Mouse (Mus musculus) intestine, embryonic 15.5 days (tissue): Measurements from ENCODE around the gene Rasa4. TPM values are rescaled to one million over a fixed set of nuclear protein-coding genes. Genes with fewer than 3 reads are reported as not detected.
"Not testable (repeated sequence)": the region's sequence is repeated elsewhere in the genome, so short reads cannot be mapped to it uniquely, and the experiment has no call there.

Source experiments
- ATAC-seq: fragments of 200-750 bp; cut with Nextera tagmentation; 2 replicates; pipeline ENCODE4 v1.8.0; 2017; ENCODE audit warnings: moderate TSS enrichment, moderate library complexity
- H3K27ac ChIP-seq: fragments of 300-500 bp; sonication (generic); 2 replicates; pipeline ENCODE4 v1.5.1; 2015; ENCODE audit warnings: mild to moderate bottlenecking, inconsistent platforms
- H3K27me3 ChIP-seq: fragments of 300-500 bp; sonication (generic); replicated peaks from 2 replicates; pipeline ENCODE4 v1.6.1; 2015; ENCODE audit warnings: inconsistent platforms
- H3K36me3 ChIP-seq: fragments of 300-500 bp; sonication (generic); 2 replicates; pipeline ENCODE4 v1.6.1; 2015; ENCODE audit warnings: inconsistent platforms
- H3K4me1 ChIP-seq: fragments of 300-500 bp; sonication (generic); replicated peaks from 2 replicates; pipeline ENCODE4 v1.6.1; 2015; ENCODE audit warnings: inconsistent platforms
- H3K4me2 ChIP-seq: fragments of 300-500 bp; sonication (generic); replicated peaks from 2 replicates; pipeline ENCODE4 v1.6.1; 2015; ENCODE audit warnings: mild to moderate bottlenecking, inconsistent platforms
- H3K4me3 ChIP-seq: fragments of 300-500 bp; sonication (generic); replicated peaks from 2 replicates; pipeline ENCODE4 v1.5.1; 2015; ENCODE audit warnings: inconsistent platforms
- H3K9ac ChIP-seq: fragments of 300-500 bp; sonication (generic); 2 replicates; pipeline ENCODE4 v1.6.1; 2015; ENCODE audit warnings: inconsistent platforms
- H3K9me3 ChIP-seq: fragments of 300-500 bp; sonication (generic); 2 replicates; pipeline ENCODE4 v1.6.1; 2016; ENCODE audit warnings: inconsistent platforms
- WGBS: fragments of 180-500 bp; shearing (Covaris S2); methylation state at CpG from one replicate; pipeline ENCODE4 v1.1.7; 2015; 5-methylcytosine and 5-hydroxymethylcytosine counted together
- polyA plus RNA-seq: library from polyadenylated mRNA; unstranded; fragments of >200 nt; fragmentation: Nextera tagmentation; extraction: Ambion mirVana; gene quantifications from 2 replicates; pipeline ENCODE4 v1.2.1, GENCODE M21; 2015

Gene Rasa4
- polyA plus RNA-seq, 1 experiment from 2014 or later, result 16.3 TPM

DNA sequence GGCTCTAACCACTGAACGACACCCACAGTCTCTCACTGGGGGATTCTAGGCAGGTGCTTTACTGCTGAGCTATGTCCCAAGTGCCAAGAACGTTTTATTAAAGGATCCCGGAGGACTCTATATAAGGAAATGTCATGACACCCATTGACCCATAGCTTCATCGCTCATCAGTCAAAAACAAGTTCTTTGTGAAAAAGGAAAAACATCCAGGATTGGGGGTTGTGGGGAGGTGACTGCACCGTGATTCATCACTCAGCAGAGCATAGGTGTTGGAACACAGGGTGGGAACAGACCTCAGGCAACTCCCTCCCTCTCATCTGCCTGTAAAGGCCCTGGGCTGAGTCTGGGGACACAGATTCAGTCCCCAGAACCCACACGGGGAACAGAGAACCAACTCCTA lies 33.8 kb upstream of the Rasa4 start:
- H3K27me3 ChIP-seq, result no peaks in the 10 kb centered on the region
- H3K4me2 ChIP-seq, result no peak overlapping the region
- H3K9me3 ChIP-seq, result no peaks in the 10 kb centered on the region
- H3K4me3 ChIP-seq, result no peak overlapping the region
- no peak overlapping the region for H3K9ac ChIP-seq
- H3K36me3 ChIP-seq, result no peaks in the 10 kb centered on the region
- no peak for ATAC-seq
- no peak overlapping the region for H3K27ac ChIP-seq
- WGBS, result 56% methylated on average over 6 of the region's 6 CpGs
- peaks cover 12% of the 10 kb centered on the region for H3K4me1 ChIP-seq

DNA sequence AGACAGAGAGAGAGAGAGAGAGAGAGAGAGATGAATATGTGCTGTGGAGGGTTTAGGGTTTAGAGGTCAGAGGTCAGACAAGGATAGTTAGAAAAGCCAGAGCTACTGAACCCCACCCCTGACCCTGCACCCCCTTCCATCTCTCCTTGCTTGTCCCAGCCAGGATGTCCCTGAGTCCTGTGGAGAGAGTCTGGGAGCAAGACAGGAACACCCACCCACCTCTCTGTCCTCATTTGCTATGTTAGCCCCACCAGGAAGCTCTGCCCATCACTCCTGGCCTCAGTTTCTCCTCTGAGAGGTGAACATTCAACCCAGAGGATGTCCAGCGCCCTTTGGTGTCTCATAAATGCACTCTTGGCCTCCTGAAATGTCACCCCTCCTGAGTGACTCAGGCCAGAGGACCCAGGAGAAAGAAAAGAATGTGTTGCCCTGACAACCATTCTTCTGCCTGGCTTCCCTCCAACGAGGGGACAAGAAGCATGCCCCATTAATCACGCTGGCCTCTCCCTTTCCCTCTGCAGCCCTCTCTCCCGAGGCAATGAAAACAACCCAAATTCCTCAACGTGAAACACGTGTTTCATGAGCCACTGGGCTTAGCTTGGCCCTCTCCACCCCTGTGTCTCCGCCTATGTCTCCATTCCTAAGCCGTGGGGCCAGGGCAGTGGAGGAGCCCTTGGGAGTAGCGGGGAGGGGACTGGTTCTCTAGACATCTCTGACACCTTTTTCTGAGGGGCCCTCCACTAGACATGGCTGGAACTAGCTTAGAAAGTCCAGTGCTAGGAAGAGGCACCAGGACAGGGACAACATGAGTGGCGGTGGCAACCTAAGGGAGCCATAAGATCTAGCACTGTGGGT lies 32.3 kb upstream of the Rasa4 start:
- Histone ChIP-seq H3K4me3 (no peak overlapping the region), H3K27me3 (no peaks in the 10 kb centered on the region), H3K4me1 (peaks cover 12% of the 10 kb centered on the region), H3K4me2 (0 out of 2 replicates have a peak overlapping the region, but pooled peaks have one; percentile 12), H3K27ac (peak overlapping the region; percentile 55), H3K36me3 (no peaks in the 10 kb centered on the region), H3K9ac (no peak overlapping the region), H3K9me3 (no peaks in the 10 kb centered on the region)
- 14% methylated on average over 10 of the region's 10 CpGs for WGBS
- peak; percentile 80 for ATAC-seq

- Histone ChIP-seq H3K36me3 (no peaks in the 10 kb centered on the region), H3K9me3 (no peaks in the 10 kb centered on the region), H3K9ac (no peak overlapping the region), H3K4me2 (no peak overlapping the region), H3K27ac (no peak overlapping the region), H3K4me3 (no peak overlapping the region), H3K4me1 (peaks cover 19% of the 10 kb centered on the region), H3K27me3 (no peaks in the 10 kb centered on the region)
- 83% methylated on average over 8 of the region's 8 CpGs for WGBS
- ATAC-seq, result no peak
Measured at GRCm38 (mm10) chr5:136052861-136053655, 30.7 kb upstream of the Rasa4 start.

DNA sequence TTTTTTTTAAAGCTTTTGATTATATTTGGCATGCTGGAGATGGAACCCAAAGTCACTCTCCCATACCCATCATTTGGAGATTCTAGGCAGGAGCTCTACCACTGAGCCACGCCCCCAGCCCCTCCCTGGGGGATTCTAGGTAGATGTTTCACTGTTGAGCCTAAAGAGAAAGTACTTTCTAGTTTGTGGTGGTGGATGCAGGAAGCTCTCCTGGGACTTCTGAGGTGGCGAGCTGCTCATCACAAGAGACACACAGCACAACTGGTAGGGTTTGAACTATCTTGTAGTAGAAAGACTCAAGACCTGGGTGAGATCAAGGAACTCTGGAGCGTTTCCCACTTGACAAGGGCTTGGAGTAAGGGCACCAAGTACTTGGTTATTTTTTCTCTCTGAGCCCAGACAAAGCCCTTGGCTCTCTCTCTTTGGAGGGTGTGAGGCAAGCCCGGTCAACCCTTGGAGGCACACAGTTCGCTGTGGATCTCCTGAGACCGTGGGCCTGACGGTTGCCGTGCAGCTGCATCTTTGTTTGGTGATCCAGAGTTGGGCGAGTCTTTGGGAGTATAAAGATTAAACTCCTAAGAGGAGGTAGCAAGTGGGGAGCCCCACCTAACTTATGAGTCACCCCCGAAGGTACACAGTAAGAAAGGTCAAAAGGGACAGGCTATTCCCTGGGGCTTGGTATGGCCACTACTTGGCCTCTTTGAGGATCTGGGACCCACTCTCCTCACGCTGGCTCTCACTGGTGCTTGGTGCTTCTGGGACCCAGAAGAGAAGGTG lies 29.2 kb upstream of the Rasa4 start, which contains the start of gene Upk3bl:
Upk3bl (plus strand) TSS at position 192 of the 777 bp plus-strand sequence.
- no peaks in the 10 kb centered on the region for H3K36me3 ChIP-seq
- H3K9ac ChIP-seq, result no peak within 1 kb of the TSS
- H3K4me2 ChIP-seq, result no peak within 1 kb of the TSS
- no peak within 1 kb of the TSS for H3K4me3 ChIP-seq
- no peaks in the 10 kb centered on the region for H3K9me3 ChIP-seq
- peaks cover 19% of the 10 kb centered on the region for H3K4me1 ChIP-seq
- no peaks in the 10 kb centered on the region for H3K27me3 ChIP-seq
- WGBS, result 77% methylated on average over 11 of the region's 11 CpGs
- no peak for ATAC-seq
- no peak within 1 kb of the TSS for H3K27ac ChIP-seq

- H3K4me2 ChIP-seq, result no peak overlapping the region
- 43% methylated on average over 4 of the region's 4 CpGs for WGBS
- no peaks in the 10 kb centered on the region for H3K9me3 ChIP-seq
- no peak overlapping the region for H3K4me3 ChIP-seq
- no peaks in the 10 kb centered on the region for H3K27me3 ChIP-seq
- no peak overlapping the region for H3K27ac ChIP-seq
- no peak overlapping the region for H3K9ac ChIP-seq
- ATAC-seq, result no peak
- no peaks in the 10 kb centered on the region for H3K36me3 ChIP-seq
- peaks cover 19% of the 10 kb centered on the region for H3K4me1 ChIP-seq
Measured at GRCm38 (mm10) chr5:136056062-136056461, 27.7 kb upstream of the Rasa4 start.

DNA sequence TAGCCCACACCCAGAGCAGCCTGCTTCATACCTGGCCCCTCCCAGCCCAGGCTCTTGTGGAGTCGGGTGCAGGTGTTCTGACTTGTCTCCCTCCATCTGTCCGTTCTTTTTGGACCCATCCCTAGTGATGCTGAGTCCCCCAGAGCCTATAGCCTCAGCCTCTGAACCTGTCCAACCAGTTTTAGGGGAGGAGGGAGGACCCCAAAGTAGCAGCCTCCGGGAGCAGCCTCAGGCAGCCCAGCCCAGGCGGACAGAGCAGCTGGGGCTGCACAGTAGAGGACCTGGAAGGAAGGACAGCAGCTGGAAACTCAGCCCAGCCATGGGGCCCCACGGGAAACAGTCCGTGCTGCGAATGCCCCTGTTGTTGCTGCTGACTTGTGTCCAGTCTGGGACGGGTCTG lies 26.6 kb upstream of the Rasa4 start:
- no peak overlapping the region for H3K4me3 ChIP-seq
- H3K27ac ChIP-seq, result no peak overlapping the region
- 11% methylated on average over 8 of the region's 8 CpGs for WGBS

DNA sequence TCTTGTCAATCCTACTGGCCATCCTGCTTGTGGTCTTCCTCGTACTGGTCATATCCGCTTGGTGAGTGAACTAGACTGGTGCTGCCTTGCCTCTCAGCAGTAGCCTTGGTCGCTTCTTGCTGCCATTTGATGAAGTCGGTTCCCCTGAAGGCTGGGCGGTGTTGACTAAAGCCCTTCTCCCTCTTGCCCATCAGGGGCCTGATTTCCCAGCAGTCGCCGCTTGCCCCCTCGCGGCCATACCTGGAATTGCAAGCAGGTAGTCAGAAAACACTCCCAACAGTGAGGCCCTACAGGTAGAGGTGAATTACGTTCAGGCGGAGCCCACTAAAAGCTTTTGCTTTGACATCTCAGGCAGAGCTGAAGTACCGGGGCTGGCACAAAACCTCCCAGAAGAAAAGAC lies 22.1 kb upstream of the Rasa4 start:
- Histone ChIP-seq H3K4me1 (peaks cover 7% of the 10 kb centered on the region; the same call in 1 of the 2 replicates), H3K27me3 (no peaks in the 10 kb centered on the region), H3K27ac (no peak overlapping the region), H3K4me2 (no peak overlapping the region), H3K9me3 (no peaks in the 10 kb centered on the region), H3K9ac (no peak overlapping the region), H3K4me3 (no peak overlapping the region), H3K36me3 (no peaks in the 10 kb centered on the region)
- WGBS, result 13% methylated on average over 12 of the region's 12 CpGs
- ATAC-seq, result peak; percentile 27; the same call in 1 of the 2 replicates

More for the DNA sequence above, 26.6 kb upstream of the Rasa4 start:
- no peak for ATAC-seq
- Histone ChIP-seq H3K4me1 (peaks cover 10% of the 10 kb centered on the region; the same call in 1 of the 2 replicates), H3K4me2 (no peak overlapping the region), H3K36me3 (no peaks in the 10 kb centered on the region), H3K9ac (no peak overlapping the region), H3K9me3 (no peaks in the 10 kb centered on the region), H3K27me3 (no peaks in the 10 kb centered on the region)

- Histone ChIP-seq H3K27me3 (no peaks in the 10 kb centered on the region), H3K4me2 (no peak overlapping the region), H3K36me3 (no peaks in the 10 kb centered on the region), H3K4me3 (no peak overlapping the region), H3K4me1 (no peaks in the 10 kb centered on the region), H3K27ac (no peak overlapping the region), H3K9me3 (no peaks in the 10 kb centered on the region), H3K9ac (no peak overlapping the region)
- WGBS, result 91% methylated on average over 10 of the region's 10 CpGs
- no peak for ATAC-seq
Measured at GRCm38 (mm10) chr5:136063920-136064319, 19.8 kb upstream of the Rasa4 start.

- not testable (repeated sequence) for H3K27me3 ChIP-seq, H3K9me3 ChIP-seq, H3K4me1 ChIP-seq, H3K9ac ChIP-seq, H3K36me3 ChIP-seq, H3K4me2 ChIP-seq, H3K27ac ChIP-seq, H3K4me3 ChIP-seq
- ATAC-seq, result peak; percentile 83
- 57% methylated on average over 11 of the region's 11 CpGs for WGBS
Measured at GRCm38 (mm10) chr5:136066404-136067148, 17.1 kb upstream of the Rasa4 start.

DNA sequence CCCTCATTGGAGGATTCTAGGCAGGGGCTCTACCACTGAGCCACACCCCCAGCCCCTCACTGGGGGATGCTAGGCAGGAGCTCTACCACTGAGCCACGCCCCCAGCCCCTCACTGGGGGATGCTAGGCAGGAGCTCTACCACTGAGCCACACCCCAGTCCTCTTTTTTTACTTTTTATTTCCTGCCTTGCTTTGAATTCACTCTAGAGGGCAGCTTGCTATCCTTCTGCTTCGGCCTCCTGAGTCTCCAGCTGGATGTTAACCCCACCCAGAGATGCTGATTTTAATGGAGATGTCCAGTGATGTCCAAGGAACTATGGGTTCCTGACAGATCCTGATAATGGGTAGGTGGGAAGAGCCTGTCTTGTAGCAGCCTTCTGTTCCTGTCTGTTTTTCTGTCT lies 14.3 kb upstream of the Rasa4 start:
- Histone ChIP-seq H3K4me1 (no peaks in the 10 kb centered on the region), H3K27me3 (no peaks in the 10 kb centered on the region), H3K4me2 (no peak overlapping the region), H3K27ac (no peak overlapping the region), H3K9ac (no peak overlapping the region), H3K36me3 (no peaks in the 10 kb centered on the region), H3K4me3 (no peak overlapping the region), H3K9me3 (no peaks in the 10 kb centered on the region)
- WGBS, result 54% methylated on average over 2 of the region's 2 CpGs
- ATAC-seq, result no peak

DNA sequence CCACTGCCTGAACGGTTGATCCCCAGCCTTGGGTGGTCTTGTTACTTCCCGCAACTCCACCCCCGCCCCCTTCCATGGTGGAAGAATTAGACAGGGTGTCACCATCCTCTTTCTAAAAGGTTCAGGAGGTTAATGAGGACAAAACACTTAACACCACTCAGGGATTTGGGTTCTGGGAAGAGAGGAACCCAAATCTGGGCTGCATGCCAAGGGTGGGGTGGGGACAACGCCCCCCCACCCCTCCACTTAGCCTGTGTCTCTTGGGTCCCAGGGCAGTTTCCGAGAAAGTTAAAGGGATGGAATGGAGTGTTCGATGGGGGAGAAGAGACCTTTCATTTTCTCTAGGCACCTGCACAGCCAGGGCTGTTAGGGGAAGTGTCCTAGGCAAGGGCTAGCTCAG lies 10.7 kb upstream of the Rasa4 start:
- peaks cover 8% of the 10 kb centered on the region; the same call in 1 of the 2 replicates for H3K4me1 ChIP-seq
- H3K4me2 ChIP-seq, result no peak overlapping the region
- no peak overlapping the region for H3K27ac ChIP-seq
- no peaks in the 10 kb centered on the region for H3K9me3 ChIP-seq
- H3K9ac ChIP-seq, result no peak overlapping the region
- no peak for ATAC-seq
- no peak overlapping the region for H3K4me3 ChIP-seq
- WGBS, result 54% methylated on average over 6 of the region's 6 CpGs
- H3K27me3 ChIP-seq, result no peaks in the 10 kb centered on the region
- no peaks in the 10 kb centered on the region for H3K36me3 ChIP-seq
